Mouse (Mus musculus) cerebellum, adult 8-10 months (tissue): Measurements from ENCODE around the gene Wars.
A peak's percentile ranks its signal among the peaks of the same experiment; 100 is the strongest.

Experiments used
- DNase-seq: peaks from one replicate; pipeline ENCODE4 v3.0.0; 2022

Wars gene

DNA sequence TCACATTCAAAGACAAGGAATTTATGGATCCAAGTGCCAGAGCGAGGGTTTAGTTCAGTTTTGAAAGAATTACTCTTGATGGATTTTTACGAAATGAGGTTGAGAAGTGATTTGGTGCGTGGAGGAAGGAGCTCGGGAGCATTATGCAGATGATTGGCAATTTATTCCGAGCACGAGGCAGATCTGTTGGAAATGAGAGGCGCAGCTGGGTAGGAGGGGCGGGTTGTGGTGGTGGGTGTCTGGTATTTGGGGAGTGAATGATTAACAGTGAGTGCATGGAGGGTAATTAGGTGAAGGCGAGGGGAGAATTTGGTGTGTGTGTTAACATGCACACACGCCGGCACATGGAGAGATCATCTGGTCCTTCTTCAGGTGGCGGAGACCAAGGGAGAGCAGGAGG lies 12.4 kb upstream of the Wars start:
- no peak for DNase-seq

- no peak for DNase-seq
Observed at GRCm38 (mm10) chr12:108905620-108906302, 11.8 kb upstream of the Wars start.

DNA sequence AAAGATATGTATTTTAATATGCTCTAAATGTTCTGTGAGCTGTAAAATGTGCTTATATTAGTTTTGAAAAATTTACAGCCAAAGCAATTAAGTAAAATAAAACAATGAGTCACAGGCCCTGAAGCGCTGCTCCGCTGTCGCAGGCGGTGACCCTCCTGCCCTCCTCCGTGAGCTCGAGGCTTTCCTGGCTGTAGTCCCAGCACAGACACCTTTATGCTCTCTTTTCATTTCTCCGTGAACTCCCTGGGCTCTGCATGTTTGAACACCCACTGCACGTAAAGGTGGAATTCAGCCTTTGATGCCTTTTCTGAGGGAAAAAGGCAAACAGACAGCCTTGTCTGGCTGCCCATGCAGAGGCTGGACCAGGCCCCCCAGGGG lies 10.3 kb upstream of the Wars start:
- peak; percentile 8 for DNase-seq

GRCm38 (mm10) chr12:108903600-108904275 lies 9.8 kb upstream of the Wars start:
- DNase-seq = peak; percentile 57

GRCm38 (mm10) chr12:108902940-108903339 lies 9.0 kb upstream of the Wars start:
- DNase-seq = peak; percentile 50

GRCm38 (mm10) chr12:108901346-108901745 lies 7.4 kb upstream of the Wars start:
- no peak for DNase-seq

DNA sequence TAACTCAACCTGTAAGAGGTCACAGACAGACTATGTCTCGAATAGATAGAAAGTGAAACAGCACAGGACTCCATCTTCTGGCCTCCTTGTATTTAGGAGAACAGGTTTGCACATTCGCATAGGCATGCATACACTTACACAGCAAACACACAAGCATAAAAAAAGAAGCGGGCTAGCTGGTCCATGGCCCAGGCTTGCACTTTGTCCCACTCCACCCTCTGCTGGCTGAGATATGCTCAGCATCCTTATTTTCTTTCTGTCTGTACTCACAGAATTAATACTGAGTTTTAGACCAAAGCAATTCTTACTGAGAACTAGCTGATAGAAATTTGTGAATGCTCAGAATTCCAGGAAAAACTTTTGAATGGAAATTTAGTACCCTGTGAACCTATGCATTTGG lies 2.0 kb upstream of the Wars start:
- no peak for DNase-seq

- no peak for DNase-seq
Observed at GRCm38 (mm10) chr12:108894432-108894816, 450 bp upstream of the Wars start.

DNA sequence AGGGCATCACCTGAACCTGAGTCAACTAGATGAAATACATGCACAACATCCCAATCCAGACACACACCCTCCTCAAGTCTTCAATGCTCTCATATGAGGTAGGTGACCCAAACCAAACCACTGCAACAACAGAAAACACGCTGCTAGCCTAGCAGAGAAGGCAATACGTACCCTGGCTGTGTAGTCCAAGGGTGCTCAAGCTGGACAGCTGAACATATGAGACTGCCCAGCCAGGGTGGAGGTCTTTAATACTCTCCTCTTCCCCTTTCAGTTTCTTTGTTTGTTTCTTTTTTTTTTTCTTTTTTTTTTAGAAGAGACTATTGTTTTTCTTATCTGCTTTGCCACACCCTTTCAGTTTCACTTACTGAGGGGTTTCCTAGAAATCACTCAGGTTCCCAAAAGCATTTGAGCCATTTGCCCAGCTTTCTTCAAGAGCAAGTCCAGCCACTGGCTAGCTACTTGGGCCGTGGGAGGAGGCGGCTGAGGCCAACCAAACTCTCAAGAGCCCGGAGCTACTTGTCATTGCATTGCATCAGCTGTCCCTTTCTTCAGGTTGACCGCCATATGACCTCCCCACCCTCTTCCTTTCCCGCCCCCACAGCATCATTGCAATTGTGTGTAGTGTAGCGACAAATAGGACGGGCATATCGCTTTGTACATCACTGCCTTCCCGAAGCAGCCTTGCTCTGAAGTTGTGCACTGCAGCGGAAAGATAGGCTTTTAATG lies 822 bp downstream of the Wars start, which contains the start of gene Wdr25:
TSS of gene Wdr25 (plus strand) at position 643 of the 726 bp plus-strand sequence.
- no peak for DNase-seq

DNA sequence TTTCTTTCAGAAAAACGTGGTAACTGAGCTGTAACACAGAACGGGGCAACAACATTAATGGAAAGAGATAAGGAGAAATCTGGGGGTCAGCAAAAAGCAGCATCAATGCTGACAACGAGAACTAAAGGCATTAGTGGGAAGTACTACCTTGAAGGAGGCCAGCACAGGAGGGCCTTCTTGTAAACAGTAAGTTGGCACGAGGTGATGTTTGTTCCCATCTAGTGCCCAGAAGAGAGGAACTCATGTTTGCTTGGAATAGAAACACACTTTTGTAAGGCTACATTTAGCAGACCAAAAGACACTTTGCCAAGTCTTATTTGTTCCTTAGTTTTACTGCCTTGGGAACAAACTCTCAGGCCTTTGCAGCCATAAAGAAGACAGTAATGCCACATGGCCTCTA lies 5.3 kb downstream of the Wars start:
- no peak for DNase-seq

GRCm38 (mm10) chr12:108887077-108887476 lies 6.9 kb downstream of the Wars start:
- no peak for DNase-seq

GRCm38 (mm10) chr12:108885906-108886305 lies 8.1 kb downstream of the Wars start:
- DNase-seq = no peak

- DNase-seq = no peak
Observed at GRCm38 (mm10) chr12:108882776-108883175, 11.2 kb downstream of the Wars start.

GRCm38 (mm10) chr12:108881192-108881591 lies 12.8 kb downstream of the Wars start:
- no peak for DNase-seq

DNA sequence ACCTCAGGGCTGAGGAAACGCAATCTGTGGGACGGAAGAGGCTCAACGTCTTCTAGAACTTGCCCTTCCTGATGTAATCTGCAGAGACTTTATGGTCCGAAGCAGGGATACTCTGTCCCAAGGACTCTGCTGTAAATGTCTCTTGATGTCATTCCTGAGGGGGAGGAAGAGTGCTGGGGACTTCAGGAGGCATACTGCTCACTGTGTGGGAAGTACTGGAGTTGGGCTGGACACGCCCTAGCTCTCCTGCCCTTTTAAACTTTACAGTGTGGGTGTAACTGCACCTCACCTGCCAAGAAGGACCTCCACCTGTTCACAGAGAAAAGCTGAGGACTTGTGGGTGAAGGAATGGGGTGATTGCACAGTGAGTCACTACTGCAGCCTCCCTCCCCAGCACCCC lies 13.4 kb downstream of the Wars start:
- no peak for DNase-seq

GRCm38 (mm10) chr12:108879138-108879537 lies 14.8 kb downstream of the Wars start:
- DNase-seq = no peak

GRCm38 (mm10) chr12:108873122-108873521 lies 20.9 kb downstream of the Wars start:
- no peak for DNase-seq

- no peak for DNase-seq
Observed at GRCm38 (mm10) chr12:108869575-108869974, 24.4 kb downstream of the Wars start.

DNA sequence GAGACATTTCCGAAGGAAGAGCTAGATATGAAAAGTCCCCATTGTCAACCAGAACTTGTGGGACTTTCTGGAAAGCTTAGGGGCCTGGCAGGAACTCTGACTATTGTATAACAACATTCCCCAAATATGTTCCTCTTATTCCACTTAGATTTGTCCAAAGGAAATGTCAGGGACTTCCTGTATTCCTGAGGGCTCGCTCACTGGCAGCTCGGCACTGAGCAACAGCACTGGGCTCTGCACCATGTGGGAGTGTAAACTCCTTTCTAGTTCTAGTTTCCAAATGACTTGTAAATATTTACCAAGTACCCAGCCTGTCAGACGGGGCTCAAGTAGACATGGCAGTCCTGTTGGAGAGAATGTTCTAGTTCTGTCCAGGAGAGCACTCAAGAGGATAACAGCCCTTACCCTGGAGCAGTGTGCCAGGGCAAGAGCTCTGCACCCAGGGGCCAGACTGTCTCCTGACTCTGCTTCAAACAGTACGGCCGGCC lies 28.9 kb downstream of the Wars start:
- DNase-seq = no peak

- no peak for DNase-seq
Observed at GRCm38 (mm10) chr12:108858486-108858885, 35.5 kb downstream of the Wars start.

DNA sequence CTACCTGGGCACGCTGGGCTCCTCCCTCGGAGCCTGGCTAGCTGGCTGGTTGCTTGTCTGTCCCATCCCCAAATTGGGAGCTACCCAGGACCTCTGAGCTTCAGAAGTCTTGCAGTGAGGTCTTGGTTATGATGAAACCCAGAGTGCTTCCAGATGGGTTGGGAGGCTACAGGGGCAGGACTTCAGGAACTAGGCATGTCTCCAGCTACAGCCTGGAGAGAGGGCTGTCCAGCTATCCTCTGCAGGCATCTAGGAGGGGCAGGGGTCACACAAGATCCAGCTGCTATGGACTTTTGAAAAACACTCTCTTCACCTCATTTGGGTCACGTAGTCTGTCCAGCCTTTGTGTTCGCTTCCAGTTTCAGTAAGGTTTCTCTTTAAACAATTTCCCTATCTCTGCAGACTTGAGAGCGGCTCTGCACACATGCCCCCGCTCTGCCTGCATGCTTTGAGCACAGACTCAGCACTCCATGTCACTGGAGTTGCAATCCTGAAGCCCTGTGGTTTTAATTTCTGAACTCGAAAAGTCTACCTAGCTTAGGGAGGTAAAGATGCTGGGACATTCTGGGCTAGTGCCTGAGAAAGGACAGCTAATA lies 36.3 kb downstream of the Wars start:
- DNase-seq = no peak

GRCm38 (mm10) chr12:108857109-108857508 lies 36.9 kb downstream of the Wars start:
- DNase-seq = no peak

- DNase-seq = no peak
Observed at GRCm38 (mm10) chr12:108856186-108856585, 37.8 kb downstream of the Wars start.
